Mouse (Mus musculus) embryonic facial prominence, embryonic 11.5 days (tissue): ENCODE measurements at regions not wholly inside any gene's neighbourhood (a gene's known extent, or its start where the extent isn't known, plus 50 kb on each side); places are given as distances from the start of the nearest gene placed in this dataset.

ENCODE experiments used
- ATAC-seq: fragments of 200-750 bp; cut with Nextera tagmentation; replicated peaks from 2 replicates; pipeline ENCODE4 v1.8.0; 2017; ENCODE audit warnings: low read depth; ENCODE audit not compliant: insufficient number of reproducible peaks, low FRiP score, low TSS enrichment
- DNase-seq: peaks from one replicate; pipeline ENCODE4 v3.0.0-alpha.2; 2015; ENCODE audit warnings: low spot score
- H3K27ac ChIP-seq: fragments of 300-500 bp; sonication (generic); replicated peaks from 2 replicates; pipeline ENCODE4 v1.5.1; 2014; ENCODE audit warnings: mild to moderate bottlenecking, low read depth, low read length, control low read depth
- H3K27me3 ChIP-seq: fragments of 300-500 bp; sonication (generic); 2 replicates; pipeline ENCODE4 v1.6.1; 2014; ENCODE audit warnings: mild to moderate bottlenecking, low read length, moderate library complexity, mixed read lengths; ENCODE audit not compliant: control insufficient read depth, insufficient read depth
- H3K36me3 ChIP-seq: fragments of 300-500 bp; sonication (generic); replicated peaks from 2 replicates; pipeline ENCODE4 v1.6.1; 2014; ENCODE audit warnings: low read depth, mild to moderate bottlenecking, low read length, moderate library complexity, mixed read lengths; ENCODE audit not compliant: control insufficient read depth, insufficient read depth
- H3K4me1 ChIP-seq: fragments of 300-500 bp; sonication (generic); 2 replicates; pipeline ENCODE4 v1.6.1; 2014; ENCODE audit warnings: low read length, mixed read lengths; ENCODE audit not compliant: control insufficient read depth, insufficient read depth
- H3K4me2 ChIP-seq: fragments of 300-500 bp; sonication (generic); 2 replicates; pipeline ENCODE4 v1.6.1; 2014; ENCODE audit warnings: low read depth, mild to moderate bottlenecking, control low read depth, low read length, moderate library complexity
- H3K4me3 ChIP-seq: fragments of 300-500 bp; sonication (generic); 2 replicates; pipeline ENCODE4 v1.5.1; 2014; ENCODE audit warnings: low read depth, low read length, control low read depth
- H3K9ac ChIP-seq: fragments of 300-500 bp; sonication (generic); replicated peaks from 2 replicates; pipeline ENCODE4 v1.6.1; 2014; ENCODE audit warnings: mild to moderate bottlenecking, control low read depth, low read length
- H3K9me3 ChIP-seq: fragments of 300-500 bp; sonication (generic); replicated peaks from 2 replicates; pipeline ENCODE4 v1.6.1; 2016; ENCODE audit warnings: mild to moderate bottlenecking, low read length, inconsistent platforms, mixed read lengths; ENCODE audit not compliant: control insufficient read depth
- WGBS: fragments of 180-500 bp; shearing (Covaris S2); extraction: QIAGEN DNeasy Blood & Tissue Kit; methylation state at CpG from one replicate; pipeline ENCODE4 v1.1.7; 2014; 5-methylcytosine and 5-hydroxymethylcytosine counted together

DNA sequence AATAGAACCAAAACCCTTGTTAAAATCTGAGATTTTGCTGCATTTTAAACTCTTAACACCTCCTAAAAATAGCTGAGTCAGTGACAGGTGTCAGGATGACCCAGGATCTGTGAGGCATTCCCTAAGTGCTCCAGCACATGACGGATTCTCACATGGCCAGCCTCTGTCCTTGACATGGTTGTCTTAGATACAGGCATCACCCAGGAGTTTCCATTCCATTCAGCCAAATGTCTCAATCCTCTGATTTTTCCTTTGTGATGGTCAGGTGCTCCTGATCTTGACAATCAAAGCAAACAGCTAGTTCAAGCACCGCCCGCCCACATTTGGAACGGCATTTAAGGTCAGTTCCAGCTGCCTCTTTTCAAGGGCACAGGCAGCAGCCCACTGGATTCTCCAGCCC is 804.2 kb upstream of the Tbl1xr1 start:
- Histone ChIP-seq H3K4me2 (no peak overlapping the region), H3K9me3 (no peaks in the 10 kb centered on the region), H3K4me1 (no peaks in the 10 kb centered on the region), H3K27me3 (no peaks in the 10 kb centered on the region), H3K27ac (no peak overlapping the region), H3K4me3 (no peak overlapping the region), H3K36me3 (no peaks in the 10 kb centered on the region), H3K9ac (no peak overlapping the region)
- DNase-seq: no peak
- WGBS: 92% methylated on average over 4 of the region's 4 CpGs
- no peak for ATAC-seq

DNA sequence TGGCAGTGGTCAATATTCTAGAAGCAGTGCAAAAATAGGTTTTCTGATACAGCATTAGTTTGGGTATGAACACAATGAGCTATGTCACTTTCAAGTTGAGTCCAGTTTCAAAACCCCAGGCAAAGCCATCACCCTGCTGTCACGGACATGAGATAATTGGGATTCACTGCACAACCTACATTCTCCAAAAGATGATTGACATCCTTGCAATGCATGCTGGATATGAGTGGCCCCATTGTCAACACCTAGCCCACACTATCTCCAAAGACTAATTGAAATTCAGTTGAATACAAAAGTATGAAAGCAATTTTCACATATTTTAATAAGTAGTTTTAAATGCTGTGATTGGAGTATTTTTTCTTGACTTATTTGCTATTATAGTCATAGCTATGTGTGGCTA is 783.7 kb upstream of the Tbl1xr1 start:
- WGBS: 72% methylated on average over 1 of the region's 1 CpGs
- Histone ChIP-seq H3K9me3 (no peaks in the 10 kb centered on the region), H3K4me1 (no peaks in the 10 kb centered on the region), H3K4me3 (no peak overlapping the region), H3K27ac (no peak overlapping the region), H3K27me3 (no peaks in the 10 kb centered on the region), H3K4me2 (no peak overlapping the region), H3K36me3 (no peaks in the 10 kb centered on the region), H3K9ac (no peak overlapping the region)
- DNase-seq: no peak
- ATAC-seq: no peak

DNA sequence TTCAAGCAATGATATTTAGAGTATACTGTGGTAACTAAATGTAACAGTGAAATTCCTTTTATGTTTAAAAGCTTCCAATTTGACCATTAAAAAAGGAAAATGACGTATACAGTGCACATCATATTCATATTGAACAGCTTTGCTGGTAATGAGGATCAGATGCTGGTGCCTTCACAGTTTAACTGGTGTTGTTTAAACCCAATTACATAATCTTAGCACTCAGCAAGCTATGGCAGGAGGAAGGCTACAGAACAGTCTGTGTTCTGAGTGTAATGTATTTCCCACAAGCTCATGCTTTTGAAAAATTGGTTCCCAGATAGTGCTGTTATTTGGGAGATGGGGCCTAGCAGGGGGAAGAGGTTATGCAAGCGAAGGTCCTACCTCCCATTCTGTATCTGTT is 783.1 kb upstream of the Tbl1xr1 start:
- Histone ChIP-seq H3K9me3 (no peaks in the 10 kb centered on the region), H3K36me3 (no peaks in the 10 kb centered on the region), H3K4me1 (no peaks in the 10 kb centered on the region), H3K27ac (no peak overlapping the region), H3K4me2 (no peak overlapping the region), H3K27me3 (no peaks in the 10 kb centered on the region), H3K9ac (no peak overlapping the region), H3K4me3 (no peak overlapping the region)
- ATAC-seq (no peak), DNase-seq (no peak)
- 62% methylated on average over 2 of the region's 2 CpGs for WGBS

GRCm38 (mm10) chr3:21294776-21295175 is 781.7 kb upstream of the Tbl1xr1 start:
- no peaks in the 10 kb centered on the region for H3K9me3 ChIP-seq
- H3K27ac ChIP-seq: no peak overlapping the region
- no peaks in the 10 kb centered on the region for H3K36me3 ChIP-seq
- no peak for DNase-seq
- no peak overlapping the region for H3K4me3 ChIP-seq
- no peaks in the 10 kb centered on the region for H3K27me3 ChIP-seq
- no peak overlapping the region for H3K9ac ChIP-seq
- ATAC-seq: no peak
- WGBS: 91% methylated on average over 3 of the region's 3 CpGs
- H3K4me2 ChIP-seq: no peak overlapping the region
- H3K4me1 ChIP-seq: no peaks in the 10 kb centered on the region

- DNase-seq (no peak), ATAC-seq (no peak)
- Histone ChIP-seq H3K4me1 (no peaks in the 10 kb centered on the region), H3K4me2 (no peak overlapping the region), H3K9ac (no peak overlapping the region), H3K27ac (no peak overlapping the region), H3K4me3 (no peak overlapping the region), H3K9me3 (no peaks in the 10 kb centered on the region), H3K27me3 (no peaks in the 10 kb centered on the region), H3K36me3 (no peaks in the 10 kb centered on the region)
- WGBS: 31% methylated on average over 1 of the region's 1 CpGs
Measured at GRCm38 (mm10) chr3:21296581-21297110, 779.8 kb upstream of the Tbl1xr1 start.

- Histone ChIP-seq H3K27ac (no peak overlapping the region), H3K27me3 (no peaks in the 10 kb centered on the region), H3K36me3 (no peaks in the 10 kb centered on the region), H3K9me3 (no peaks in the 10 kb centered on the region), H3K4me2 (no peak overlapping the region), H3K4me1 (no peaks in the 10 kb centered on the region), H3K9ac (no peak overlapping the region), H3K4me3 (no peak overlapping the region)
- DNase-seq (no peak), ATAC-seq (no peak)
- 68% methylated on average over 4 of the region's 4 CpGs for whole genome bisulfite sequencing
Measured at GRCm38 (mm10) chr3:21325329-21325896, 751.0 kb upstream of the Tbl1xr1 start.

DNA sequence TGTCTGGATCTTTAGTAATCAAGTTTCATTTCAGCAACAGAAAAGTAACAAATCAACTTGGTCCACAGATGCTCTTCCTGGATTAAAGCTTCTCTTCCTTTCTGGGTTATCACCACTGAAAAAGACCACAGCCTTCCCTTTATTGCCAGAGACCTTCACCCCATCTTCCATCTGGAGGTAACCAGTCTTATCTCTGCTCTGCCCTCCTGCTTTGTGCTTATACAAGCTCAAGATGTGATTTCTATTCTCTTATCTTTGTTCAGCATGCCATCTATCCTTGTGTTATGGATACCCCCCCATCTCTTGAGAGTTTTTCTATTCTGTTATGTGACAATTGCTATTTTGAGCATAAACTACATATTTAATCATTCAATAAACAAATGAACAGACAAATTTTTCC is 734.5 kb upstream of the Tbl1xr1 start:
- no peaks in the 10 kb centered on the region for H3K27me3 ChIP-seq
- no peak overlapping the region for H3K9ac ChIP-seq
- H3K9me3 ChIP-seq: no peaks in the 10 kb centered on the region
- DNase-seq: no peak
- no peak overlapping the region for H3K27ac ChIP-seq
- no peak overlapping the region for H3K4me2 ChIP-seq
- H3K36me3 ChIP-seq: no peaks in the 10 kb centered on the region
- H3K4me3 ChIP-seq: no peak overlapping the region
- no peak for ATAC-seq
- no peaks in the 10 kb centered on the region for H3K4me1 ChIP-seq

DNA sequence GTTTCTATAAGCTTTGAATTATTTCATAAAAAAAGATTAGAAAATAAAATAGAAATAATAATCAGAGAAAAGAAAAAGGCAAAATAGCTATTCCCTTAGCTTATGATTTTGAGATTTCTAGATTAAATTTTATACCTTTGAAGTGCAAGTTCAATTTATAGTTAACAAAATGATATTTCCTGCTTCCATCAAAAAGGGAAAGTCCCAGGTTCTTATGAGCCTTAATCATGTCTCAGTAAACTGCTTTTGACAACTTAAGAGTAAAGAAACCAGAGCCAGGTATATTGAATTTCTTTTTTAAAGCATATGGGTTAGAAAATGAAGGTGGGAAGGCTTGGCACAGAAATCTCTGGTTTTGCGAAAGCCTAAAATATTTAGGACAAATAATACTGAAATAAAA is 733.4 kb upstream of the Tbl1xr1 start:
- 70% methylated on average over 1 of the region's 1 CpGs for WGBS
- H3K9me3 ChIP-seq: no peaks in the 10 kb centered on the region
- no peak overlapping the region for H3K4me3 ChIP-seq
- DNase-seq (peak; percentile 42), ATAC-seq (no peak)
- H3K4me1 ChIP-seq: no peaks in the 10 kb centered on the region
- H3K36me3 ChIP-seq: no peaks in the 10 kb centered on the region
- no peaks in the 10 kb centered on the region for H3K27me3 ChIP-seq
- no peak overlapping the region for H3K9ac ChIP-seq
- H3K27ac ChIP-seq: no peak overlapping the region
- no peak overlapping the region for H3K4me2 ChIP-seq
